Mouse (Mus musculus): Measurements from ENCODE around the gene Astn2.

GRCm38 (mm10) chr4:65767431-65767830, 637.0 kb downstream of the Astn2 start:
- no peak for TF ChIP-seq POLR2A (IDR thresholded peaks at IDR 0.05; ENCODE audit: control insufficient read depth, extremely low read depth, insufficient read depth, low read length, poor library complexity)
- no peak for TF ChIP-seq CTCF (IDR thresholded peaks at IDR 0.05; ENCODE audit: borderline replicate concordance, control insufficient read depth, extremely low read depth, insufficient read depth, low read length, poor library complexity)
